Mouse (Mus musculus): ENCODE results near the gene Sytl1.

DNA sequence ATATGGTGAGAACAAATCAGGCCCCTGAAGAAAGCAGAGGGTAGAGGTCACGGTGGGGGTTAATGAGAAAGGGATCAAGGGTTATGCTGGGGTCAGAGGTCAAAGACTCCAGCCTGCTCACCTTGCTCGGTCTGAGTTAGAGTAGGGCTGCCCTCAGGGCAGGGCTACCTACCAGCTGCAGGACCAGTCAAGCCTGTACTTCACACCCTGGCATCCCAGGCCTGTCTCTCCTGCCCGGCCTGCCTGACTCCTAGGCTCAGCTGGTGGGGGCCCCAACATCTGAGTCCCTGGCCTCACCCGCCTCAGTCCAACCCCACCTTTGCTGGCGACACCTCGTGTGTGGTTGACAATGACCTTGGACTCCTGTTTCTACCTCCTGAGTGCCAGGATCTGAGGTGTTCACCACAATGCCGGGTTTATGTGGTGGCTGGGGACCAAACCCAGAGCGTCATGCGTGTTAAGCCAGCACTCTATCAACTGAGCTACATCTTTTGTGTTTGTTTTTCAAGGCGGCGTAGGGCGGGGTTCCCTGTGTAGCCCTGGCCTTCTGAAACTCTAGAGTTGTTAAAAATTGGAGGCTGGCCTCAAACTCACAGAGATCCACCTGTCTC is 5.0 kb downstream of the Sytl1 start:
- TF ChIP-seq CTCF (IDR thresholded peaks at IDR 0.05; ENCODE audit: low read depth, low read length) (no peak), GATA1 (IDR thresholded peaks at IDR 0.05; ENCODE audit: borderline replicate concordance, low read length) (no peak), POLR2AphosphoS5 (IDR thresholded peaks at IDR 0.05; ENCODE audit: insufficient replicate concordance, low read depth, low read length) (no peak), TAL1 (conservative IDR thresholded peaks at IDR 0.05; ENCODE audit: low read depth, low read length) (no peak), GATA2 (IDR thresholded peaks at IDR 0.05; ENCODE audit: borderline replicate concordance, low read depth, low read length) (no peak)
